Mouse (Mus musculus): ENCODE data around the gene Tgm2.

DNA sequence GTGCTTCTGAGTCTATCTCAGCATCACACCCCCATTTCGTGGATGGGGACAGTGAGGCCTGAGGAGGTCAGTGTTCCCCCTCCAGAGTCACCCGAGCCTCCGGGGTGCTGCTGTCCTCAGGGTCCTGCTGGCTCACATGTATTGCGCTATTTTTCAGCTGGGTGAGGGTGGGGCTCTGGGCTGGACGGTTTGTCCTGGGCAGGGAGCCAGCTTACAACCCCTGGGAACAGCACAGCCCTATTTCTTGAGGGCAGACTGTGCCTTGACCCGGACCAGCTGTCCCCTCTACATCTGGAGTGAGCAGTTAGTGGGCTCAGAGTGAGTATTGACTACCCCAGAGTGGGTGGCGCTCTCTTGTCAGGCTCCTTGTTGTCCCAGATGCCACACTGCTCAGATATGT is 44.9 kb upstream of the Tgm2 start:
- TF ChIP-seq POLR2A (IDR thresholded peaks at IDR 0.05; ENCODE audit: borderline replicate concordance, extremely low read depth, insufficient read depth, insufficient read length, poor library complexity, severe bottlenecking): no peak
- no peak for TF ChIP-seq CTCF (IDR thresholded peaks at IDR 0.05; ENCODE audit: borderline replicate concordance, extremely low read depth, insufficient read depth, insufficient read length)

Measured in brain, embryonic 14.5 days (tissue).